Mouse (Mus musculus): ENCODE results near the gene Tmem189. TPM values are rescaled to one million over a fixed set of nuclear protein-coding genes. Genes with fewer than 3 reads are reported as not detected.
A peak's percentile ranks its signal among the peaks of the same experiment; 100 is the strongest.

Gene Tmem189
- polyA plus RNA-seq, 1 experiment from 2014 or later: 55.1 TPM

DNA sequence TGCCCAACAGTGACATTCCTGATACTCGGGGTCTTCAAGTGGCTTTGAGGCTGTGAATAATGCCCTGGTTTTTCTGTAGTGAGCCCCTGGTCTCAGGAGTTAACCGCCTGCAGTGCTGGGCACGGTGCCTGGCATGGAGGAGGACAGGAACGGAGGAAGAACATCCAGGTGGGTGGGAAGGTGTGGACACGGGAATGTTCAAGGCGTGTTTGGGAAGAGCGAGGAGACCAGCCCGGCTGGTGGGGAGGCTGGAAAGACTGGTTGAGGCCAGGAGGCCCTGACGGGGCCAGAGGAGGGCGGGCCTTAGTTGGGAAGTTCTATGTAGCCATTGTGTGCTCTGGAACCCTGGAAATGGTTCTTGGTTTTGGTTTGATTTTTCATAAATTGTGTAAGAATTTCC lies 36.3 kb upstream of the Tmem189 start:
- DNase-seq (ENCODE audit: low spot score): no peak
- H3K4me2 ChIP-seq (replicated peaks; ENCODE audit: low read depth, low read length): no peak overlapping the region
- no peak overlapping the region for H3K4me3 ChIP-seq (ENCODE audit: low read depth, low read length)
- no peaks in the 10 kb centered on the region; the same call in 1 of the 2 replicates for H3K4me1 ChIP-seq (ENCODE audit: insufficient read depth, low read depth, low read length)
- no peaks in the 10 kb centered on the region for H3K36me3 ChIP-seq (ENCODE audit: insufficient read depth, low read length)
- H3K9ac ChIP-seq (replicated peaks; ENCODE audit: low read depth): no peak overlapping the region
- H3K9me3 ChIP-seq (ENCODE audit: low read length): no peaks in the 10 kb centered on the region
- WGBS: 69% methylated on average over 10 of the region's 10 CpGs
- TF ChIP-seq CTCF (IDR thresholded peaks at IDR 0.05): no peak
- no peak for TF ChIP-seq EP300 (IDR thresholded peaks at IDR 0.05)
- H3K27ac ChIP-seq (ENCODE audit: low read length): no peak overlapping the region
- no peak for ATAC-seq
- H3K27me3 ChIP-seq (replicated peaks; ENCODE audit: insufficient read depth, low read length): no peaks in the 10 kb centered on the region

DNA sequence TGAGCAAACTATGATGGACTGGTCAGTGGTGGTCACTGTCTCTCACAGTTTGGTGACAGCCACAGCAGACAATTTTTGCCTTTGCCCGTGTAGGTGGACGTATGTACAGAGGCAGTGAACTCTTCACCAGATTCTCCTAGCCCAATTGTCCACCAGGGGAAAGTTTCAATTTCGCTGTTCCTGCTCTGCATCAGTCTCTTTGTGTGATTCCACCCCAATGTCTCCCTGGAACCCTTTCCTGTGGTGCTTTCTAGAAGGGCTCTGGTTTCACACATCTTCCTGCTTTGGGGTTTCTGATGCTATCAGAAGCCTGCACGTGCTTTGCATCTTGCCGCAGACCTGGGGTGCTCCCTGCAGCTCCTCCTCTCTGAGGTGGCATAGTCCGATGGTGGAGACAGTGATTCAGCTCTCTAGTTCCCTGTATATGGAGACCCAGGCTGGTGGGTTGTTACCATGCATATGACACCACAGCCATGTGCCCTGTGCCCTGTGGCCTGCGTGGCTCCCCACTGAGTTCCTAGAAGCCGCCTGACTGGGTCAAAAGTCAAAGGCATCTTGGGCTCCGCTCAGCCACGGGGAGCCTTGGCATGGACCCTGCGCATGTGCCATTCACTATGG lies 34.1 kb upstream of the Tmem189 start:
- TF ChIP-seq EP300 (IDR thresholded peaks at IDR 0.05) (no peak; the same call in 1 of the 2 replicates), CTCF (IDR thresholded peaks at IDR 0.05) (no peak)
- H3K4me1 ChIP-seq (ENCODE audit: insufficient read depth, low read depth, low read length): no peaks in the 10 kb centered on the region; the same call in 1 of the 2 replicates

DNA sequence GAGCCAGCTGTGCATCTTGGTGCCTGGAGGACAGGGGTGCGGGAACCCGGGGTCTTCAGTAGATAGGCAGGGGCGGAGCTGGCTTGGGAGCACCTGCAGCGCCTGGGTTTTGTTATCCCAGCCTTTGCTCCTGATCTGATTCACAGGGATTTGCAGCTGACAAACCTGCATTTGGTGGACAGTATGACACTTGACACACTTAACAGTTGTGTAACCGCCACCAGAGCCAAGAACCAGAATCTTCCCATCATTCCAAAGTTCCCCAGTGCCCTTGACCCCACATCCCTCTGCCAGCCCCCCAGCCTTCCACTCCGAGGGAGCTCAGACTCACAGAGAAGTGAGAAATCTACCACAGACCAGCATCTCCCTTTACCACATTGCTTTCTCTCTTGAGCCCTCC lies 32.9 kb upstream of the Tmem189 start:
- H3K27ac ChIP-seq (ENCODE audit: low read length): no peak overlapping the region

More for the DNA sequence above, 34.1 kb upstream of the Tmem189 start:
- H3K9ac ChIP-seq (replicated peaks; ENCODE audit: low read depth): no peak overlapping the region
- H3K27ac ChIP-seq (ENCODE audit: low read length): no peak overlapping the region
- H3K36me3 ChIP-seq (ENCODE audit: insufficient read depth, low read length): no peaks in the 10 kb centered on the region
- no peaks in the 10 kb centered on the region for H3K27me3 ChIP-seq (replicated peaks; ENCODE audit: insufficient read depth, low read length)
- H3K9me3 ChIP-seq (ENCODE audit: low read length): no peaks in the 10 kb centered on the region
- DNase-seq (ENCODE audit: low spot score): no peak
- no peak overlapping the region for H3K4me3 ChIP-seq (ENCODE audit: low read depth, low read length)
- ATAC-seq: peak; percentile 37; the same call in 1 of the 2 replicates
- WGBS: 74% methylated on average over 11 of the region's 11 CpGs
- no peak overlapping the region for H3K4me2 ChIP-seq (replicated peaks; ENCODE audit: low read depth, low read length)

DNA sequence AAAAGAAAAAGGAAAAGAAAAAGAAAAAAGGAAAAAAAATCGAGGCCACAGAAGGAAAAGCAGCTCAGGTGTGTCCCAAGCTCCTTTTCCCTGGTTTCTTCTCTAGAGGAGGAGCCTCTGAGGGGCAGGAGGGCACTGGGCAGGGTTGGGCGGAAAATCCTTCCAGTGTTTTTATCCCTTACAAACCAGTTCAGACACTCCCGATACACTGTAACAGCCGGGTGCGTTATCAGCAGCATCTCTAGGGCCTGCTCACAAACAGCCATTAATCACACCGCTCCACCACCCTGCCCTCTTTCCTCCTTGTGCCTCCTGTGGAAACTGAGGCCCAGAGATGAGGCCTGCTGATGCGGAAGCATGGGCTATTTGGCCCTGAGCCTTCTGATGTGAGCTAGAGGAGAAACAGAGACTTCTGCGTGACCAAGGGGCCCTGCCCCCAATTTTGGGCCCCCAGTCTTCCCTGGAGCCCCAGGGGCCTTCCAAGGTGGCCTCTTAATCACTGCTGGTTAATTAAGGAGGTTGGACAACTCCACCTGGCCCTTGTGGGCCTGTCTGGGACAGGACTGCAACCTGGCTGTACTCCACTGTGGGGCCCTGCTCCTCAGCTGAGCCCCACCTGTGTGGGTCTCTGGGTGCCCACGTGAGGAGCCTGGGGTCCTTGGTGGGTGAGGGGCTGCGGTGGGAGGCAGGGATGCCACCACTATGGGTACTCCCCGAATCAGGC lies 31.7 kb upstream of the Tmem189 start:
- Histone ChIP-seq H3K4me2 (replicated peaks; ENCODE audit: low read depth, low read length) (no peak overlapping the region), H3K36me3 (ENCODE audit: insufficient read depth, low read length) (no peaks in the 10 kb centered on the region), H3K9ac (replicated peaks; ENCODE audit: low read depth) (no peak overlapping the region), H3K27ac (ENCODE audit: low read length) (no peak overlapping the region), H3K4me3 (ENCODE audit: low read depth, low read length) (no peak overlapping the region), H3K27me3 (replicated peaks; ENCODE audit: insufficient read depth, low read length) (no peaks in the 10 kb centered on the region), H3K9me3 (ENCODE audit: low read length) (no peaks in the 10 kb centered on the region), H3K4me1 (ENCODE audit: insufficient read depth, low read depth, low read length) (no peaks in the 10 kb centered on the region)
- TF ChIP-seq EP300 (IDR thresholded peaks at IDR 0.05) (no peak), CTCF (IDR thresholded peaks at IDR 0.05) (no peak)
- ATAC-seq (no peak), DNase-seq (ENCODE audit: low spot score) (no peak)
- 68% methylated on average over 10 of the region's 11 CpGs for WGBS

More for the DNA sequence above, 32.9 kb upstream of the Tmem189 start:
- Histone ChIP-seq H3K4me3 (ENCODE audit: low read depth, low read length) (no peak overlapping the region), H3K4me1 (ENCODE audit: insufficient read depth, low read depth, low read length) (no peaks in the 10 kb centered on the region; the same call in 1 of the 2 replicates), H3K4me2 (replicated peaks; ENCODE audit: low read depth, low read length) (no peak overlapping the region), H3K9ac (replicated peaks; ENCODE audit: low read depth) (no peak overlapping the region), H3K36me3 (ENCODE audit: insufficient read depth, low read length) (no peaks in the 10 kb centered on the region), H3K27me3 (replicated peaks; ENCODE audit: insufficient read depth, low read length) (no peaks in the 10 kb centered on the region), H3K9me3 (ENCODE audit: low read length) (no peaks in the 10 kb centered on the region)
- ATAC-seq (no peak), DNase-seq (ENCODE audit: low spot score) (no peak)
- TF ChIP-seq CTCF (IDR thresholded peaks at IDR 0.05): no peak
- TF ChIP-seq EP300 (IDR thresholded peaks at IDR 0.05): no peak
- 68% methylated on average over 6 of the region's 6 CpGs for WGBS

DNA sequence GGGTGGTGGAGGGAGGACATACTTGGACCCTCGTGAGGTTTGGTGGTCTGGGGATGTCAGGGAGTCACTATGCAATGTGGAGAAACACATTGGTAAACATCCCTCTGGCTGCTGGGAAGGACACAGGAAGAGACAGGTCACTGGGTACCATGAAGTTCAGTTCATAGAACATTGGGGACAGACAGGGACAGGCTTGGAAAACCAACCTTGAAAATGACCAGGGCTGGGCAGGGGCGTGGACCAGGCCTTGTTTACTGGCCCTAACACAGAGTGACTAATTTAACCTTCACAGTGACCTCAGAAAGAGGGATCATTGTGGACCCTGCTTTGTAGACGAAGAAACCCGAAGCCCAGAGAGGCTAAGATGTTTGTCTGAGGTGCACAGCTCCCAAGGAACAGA lies 29.9 kb upstream of the Tmem189 start:
- 73% methylated on average over 4 of the region's 4 CpGs for WGBS

DNA sequence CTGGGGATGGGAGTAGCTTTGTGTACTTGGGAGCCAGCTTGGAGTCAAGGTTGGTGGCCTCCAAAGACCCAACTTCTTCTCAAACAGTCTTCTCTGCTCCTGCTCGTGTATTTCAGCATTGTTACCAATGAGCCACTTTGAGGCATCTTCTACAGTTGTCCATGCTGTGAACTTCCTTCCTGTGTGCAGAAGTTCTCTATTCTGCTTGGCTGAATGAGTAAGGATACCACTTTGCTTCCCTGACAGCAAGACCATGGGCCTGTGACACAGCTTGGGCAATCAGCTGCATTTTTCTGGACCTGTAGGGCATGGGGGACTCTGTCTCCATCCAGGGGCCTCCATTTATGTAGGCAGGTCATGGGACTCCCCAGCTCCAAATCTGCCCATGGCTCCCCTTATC lies 27.6 kb upstream of the Tmem189 start:
- TF ChIP-seq CTCF (IDR thresholded peaks at IDR 0.05) (no peak), EP300 (IDR thresholded peaks at IDR 0.05) (no peak)
- WGBS: 65% methylated on average over 1 of the region's 1 CpGs
- no peak overlapping the region for H3K27ac ChIP-seq (ENCODE audit: low read length)

More for the DNA sequence above, 29.9 kb upstream of the Tmem189 start:
- no peak overlapping the region for H3K9ac ChIP-seq (replicated peaks; ENCODE audit: low read depth)
- no peaks in the 10 kb centered on the region for H3K9me3 ChIP-seq (ENCODE audit: low read length)
- ATAC-seq (no peak), DNase-seq (ENCODE audit: low spot score) (no peak)
- no peaks in the 10 kb centered on the region for H3K27me3 ChIP-seq (replicated peaks; ENCODE audit: insufficient read depth, low read length)
- H3K4me1 ChIP-seq (ENCODE audit: insufficient read depth, low read depth, low read length): no peaks in the 10 kb centered on the region; the same call in 1 of the 2 replicates
- H3K4me3 ChIP-seq (ENCODE audit: low read depth, low read length): no peak overlapping the region
- no peak for TF ChIP-seq EP300 (IDR thresholded peaks at IDR 0.05)
- no peak for TF ChIP-seq CTCF (IDR thresholded peaks at IDR 0.05)
- no peak overlapping the region for H3K27ac ChIP-seq (ENCODE audit: low read length)
- no peak overlapping the region for H3K4me2 ChIP-seq (replicated peaks; ENCODE audit: low read depth, low read length)
- H3K36me3 ChIP-seq (ENCODE audit: insufficient read depth, low read length): no peaks in the 10 kb centered on the region

More for the DNA sequence above, 27.6 kb upstream of the Tmem189 start:
- Histone ChIP-seq H3K4me1 (ENCODE audit: insufficient read depth, low read depth, low read length) (peaks cover 6% of the 10 kb centered on the region; the same call in 1 of the 2 replicates), H3K9ac (replicated peaks; ENCODE audit: low read depth) (no peak overlapping the region), H3K9me3 (ENCODE audit: low read length) (no peaks in the 10 kb centered on the region), H3K36me3 (ENCODE audit: insufficient read depth, low read length) (no peaks in the 10 kb centered on the region), H3K27me3 (replicated peaks; ENCODE audit: insufficient read depth, low read length) (no peaks in the 10 kb centered on the region), H3K4me2 (replicated peaks; ENCODE audit: low read depth, low read length) (no peak overlapping the region), H3K4me3 (ENCODE audit: low read depth, low read length) (no peak overlapping the region)
- ATAC-seq: no peak
- DNase-seq (ENCODE audit: low spot score): no peak
